Mouse (Mus musculus): Measurements from ENCODE around the gene Bdkrb2. TPM values are rescaled to one million over a fixed set of nuclear protein-coding genes. Genes with fewer than 3 reads are reported as not detected.

Bdkrb2 gene
- polyA plus RNA-seq, 1 experiment from 2014 or later = 0.17 TPM

GRCm38 (mm10) chr12:105549835-105550802 is 12.9 kb upstream of the Bdkrb2 start:
- no peaks in the 10 kb centered on the region for H3K27me3 ChIP-seq (ENCODE audit: control insufficient read depth, insufficient read depth, low read length)
- no peaks in the 10 kb centered on the region; the same call in 1 of the 2 replicates for H3K4me1 ChIP-seq (ENCODE audit: control insufficient read depth, insufficient read depth, low read length)
- no peak overlapping the region for H3K4me3 ChIP-seq (ENCODE audit: low read depth, low read length)
- H3K9ac ChIP-seq (ENCODE audit: low read length) = no peak overlapping the region
- H3K27ac ChIP-seq (ENCODE audit: low read depth, low read length) = no peak overlapping the region
- no peaks in the 10 kb centered on the region for H3K9me3 ChIP-seq (ENCODE audit: control insufficient read depth, low read length)
- no peaks in the 10 kb centered on the region for H3K36me3 ChIP-seq (ENCODE audit: control insufficient read depth, insufficient read depth, low read length)
- H3K4me2 ChIP-seq (ENCODE audit: low read depth) = no peak overlapping the region
- WGBS = 84% methylated on average over 4 of the region's 4 CpGs
- DNase-seq (ENCODE audit: low spot score) (no peak), ATAC-seq (ENCODE audit: insufficient read depth, low FRiP score, low TSS enrichment) (no peak)

DNA sequence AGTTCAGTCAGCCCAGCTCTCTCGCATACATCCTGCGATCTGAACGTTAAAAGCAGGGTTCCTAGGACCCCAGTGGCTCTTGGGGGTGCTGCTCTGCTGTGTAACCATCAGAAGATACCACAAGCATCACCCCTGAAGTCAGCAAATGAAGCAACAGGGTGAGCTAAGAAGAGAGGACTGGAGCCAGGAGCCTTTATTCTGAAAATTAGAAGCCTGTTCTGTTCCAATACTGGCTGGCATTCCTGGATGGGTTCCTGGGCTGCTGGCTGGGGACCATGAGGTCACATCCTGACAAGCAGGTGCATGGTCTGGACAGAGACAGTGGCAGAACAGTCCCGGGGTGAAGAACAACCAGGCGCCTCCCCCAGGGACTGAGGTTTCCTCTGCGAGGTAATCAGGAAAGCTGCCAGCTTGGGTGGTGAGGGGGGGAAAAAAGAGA is 11.5 kb upstream of the Bdkrb2 start:
- WGBS = 74% methylated on average over 6 of the region's 6 CpGs
- ATAC-seq (ENCODE audit: insufficient read depth, low FRiP score, low TSS enrichment) = no peak
- Histone ChIP-seq H3K4me2 (ENCODE audit: low read depth) (no peak overlapping the region), H3K27ac (ENCODE audit: low read depth, low read length) (no peak overlapping the region), H3K27me3 (ENCODE audit: control insufficient read depth, insufficient read depth, low read length) (no peaks in the 10 kb centered on the region), H3K4me1 (ENCODE audit: control insufficient read depth, insufficient read depth, low read length) (no peaks in the 10 kb centered on the region), H3K9ac (ENCODE audit: low read length) (no peak overlapping the region), H3K4me3 (ENCODE audit: low read depth, low read length) (no peak overlapping the region), H3K9me3 (ENCODE audit: control insufficient read depth, low read length) (no peaks in the 10 kb centered on the region), H3K36me3 (ENCODE audit: control insufficient read depth, insufficient read depth, low read length) (no peaks in the 10 kb centered on the region)
- no peak for DNase-seq (ENCODE audit: low spot score)

GRCm38 (mm10) chr12:105554151-105554772 is 8.8 kb upstream of the Bdkrb2 start:
- H3K27me3 ChIP-seq (ENCODE audit: control insufficient read depth, insufficient read depth, low read length) = no peaks in the 10 kb centered on the region
- DNase-seq (ENCODE audit: low spot score) (no peak), ATAC-seq (ENCODE audit: insufficient read depth, low FRiP score, low TSS enrichment) (no peak)
- H3K36me3 ChIP-seq (ENCODE audit: control insufficient read depth, insufficient read depth, low read length) = no peaks in the 10 kb centered on the region
- no peaks in the 10 kb centered on the region for H3K4me1 ChIP-seq (ENCODE audit: control insufficient read depth, insufficient read depth, low read length)
- no peak overlapping the region for H3K4me2 ChIP-seq (ENCODE audit: low read depth)
- WGBS = 81% methylated on average over 8 of the region's 8 CpGs
- H3K9me3 ChIP-seq (ENCODE audit: control insufficient read depth, low read length) = no peaks in the 10 kb centered on the region
- H3K9ac ChIP-seq (ENCODE audit: low read length) = no peak overlapping the region
- no peak overlapping the region for H3K4me3 ChIP-seq (ENCODE audit: low read depth, low read length)
- H3K27ac ChIP-seq (ENCODE audit: low read depth, low read length) = no peak overlapping the region

- Histone ChIP-seq H3K4me3 (ENCODE audit: low read depth, low read length) (no peak overlapping the region), H3K9me3 (ENCODE audit: control insufficient read depth, low read length) (no peaks in the 10 kb centered on the region), H3K36me3 (ENCODE audit: control insufficient read depth, insufficient read depth, low read length) (no peaks in the 10 kb centered on the region), H3K4me1 (ENCODE audit: control insufficient read depth, insufficient read depth, low read length) (no peaks in the 10 kb centered on the region), H3K4me2 (ENCODE audit: low read depth) (no peak overlapping the region), H3K27me3 (ENCODE audit: control insufficient read depth, insufficient read depth, low read length) (no peaks in the 10 kb centered on the region), H3K9ac (ENCODE audit: low read length) (no peak overlapping the region), H3K27ac (ENCODE audit: low read depth, low read length) (no peak overlapping the region)
- DNase-seq (ENCODE audit: low spot score) (no peak), ATAC-seq (ENCODE audit: insufficient read depth, low FRiP score, low TSS enrichment) (no peak)
- 59% methylated on average over 5 of the region's 5 CpGs for WGBS
Observed at GRCm38 (mm10) chr12:105555172-105555571, 7.9 kb upstream of the Bdkrb2 start.

GRCm38 (mm10) chr12:105557250-105557925 is 5.6 kb upstream of the Bdkrb2 start:
- no peaks in the 10 kb centered on the region for H3K36me3 ChIP-seq (ENCODE audit: control insufficient read depth, insufficient read depth, low read length)
- H3K27me3 ChIP-seq (ENCODE audit: control insufficient read depth, insufficient read depth, low read length) = peaks cover 5% of the 10 kb centered on the region; the same call in 1 of the 2 replicates
- H3K4me3 ChIP-seq (ENCODE audit: low read depth, low read length) = no peak overlapping the region
- DNase-seq (ENCODE audit: low spot score) (no peak), ATAC-seq (ENCODE audit: insufficient read depth, low FRiP score, low TSS enrichment) (no peak)
- H3K4me1 ChIP-seq (ENCODE audit: control insufficient read depth, insufficient read depth, low read length) = no peaks in the 10 kb centered on the region
- H3K9me3 ChIP-seq (ENCODE audit: control insufficient read depth, low read length) = no peaks in the 10 kb centered on the region
- no peak overlapping the region for H3K4me2 ChIP-seq (ENCODE audit: low read depth)
- H3K27ac ChIP-seq (ENCODE audit: low read depth, low read length) = no peak overlapping the region
- H3K9ac ChIP-seq (ENCODE audit: low read length) = no peak overlapping the region
- WGBS = 74% methylated on average over 7 of the region's 7 CpGs

- WGBS = 68% methylated on average over 8 of the region's 8 CpGs
- no peak overlapping the region for H3K9ac ChIP-seq (ENCODE audit: low read length)
- ATAC-seq (ENCODE audit: insufficient read depth, low FRiP score, low TSS enrichment) = no peak
Observed at GRCm38 (mm10) chr12:105561007-105561534, 2.0 kb upstream of the Bdkrb2 start.

DNA sequence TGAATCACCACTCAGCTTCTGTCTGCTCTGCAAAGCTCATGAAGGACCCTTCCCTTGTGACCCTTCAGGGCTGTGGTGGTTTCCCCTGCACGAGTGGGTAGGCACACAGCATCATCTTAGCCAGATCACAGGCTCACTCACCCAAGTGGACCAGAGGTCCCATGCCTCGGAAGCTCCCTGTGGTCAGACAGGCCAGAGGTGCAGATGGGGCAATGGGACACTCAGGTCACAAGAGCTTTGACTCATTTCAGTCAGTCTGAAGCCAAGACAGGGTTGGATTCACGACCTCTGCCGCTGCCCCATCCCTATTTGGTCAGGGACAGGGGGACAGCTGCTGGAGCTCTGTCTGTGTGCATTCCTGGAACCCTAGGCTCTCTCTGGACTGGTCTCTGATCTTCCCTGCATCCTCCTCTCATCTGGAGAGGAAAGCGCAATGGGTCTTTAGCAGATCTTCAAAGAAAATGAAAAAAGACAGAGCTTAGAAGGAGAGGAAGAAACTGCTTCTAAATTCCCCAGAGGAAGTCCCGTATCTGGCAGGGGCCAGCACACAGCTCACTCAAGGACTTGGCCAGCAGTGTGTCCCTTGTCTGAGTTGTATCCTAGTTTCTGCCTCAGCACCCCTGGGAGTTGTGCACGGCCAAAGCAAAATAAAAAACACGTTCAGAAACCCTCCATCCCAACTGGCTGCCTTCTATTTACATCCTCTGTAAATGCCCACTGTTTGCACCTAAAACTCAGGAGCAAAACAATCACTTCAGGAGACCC is 788 bp upstream of the Bdkrb2 start:
- Histone ChIP-seq H3K9me3 (ENCODE audit: control insufficient read depth, low read length) (no peaks in the 10 kb centered on the region), H3K27me3 (ENCODE audit: control insufficient read depth, insufficient read depth, low read length) (peaks cover 26% of the 10 kb centered on the region), H3K4me2 (ENCODE audit: low read depth) (peak overlapping the region; percentile 55), H3K27ac (ENCODE audit: low read depth, low read length) (no peak overlapping the region), H3K36me3 (ENCODE audit: control insufficient read depth, insufficient read depth, low read length) (no peaks in the 10 kb centered on the region), H3K4me3 (ENCODE audit: low read depth, low read length) (no peak overlapping the region; the same call in 1 of the 2 replicates), H3K9ac (ENCODE audit: low read length) (no peak overlapping the region), H3K4me1 (ENCODE audit: control insufficient read depth, insufficient read depth, low read length) (peaks cover 10% of the 10 kb centered on the region; the same call in 1 of the 2 replicates)
- ATAC-seq (ENCODE audit: insufficient read depth, low FRiP score, low TSS enrichment) = no peak
- no peak for DNase-seq (ENCODE audit: low spot score)
- 36% methylated on average over 8 of the region's 8 CpGs for WGBS

More at GRCm38 (mm10) chr12:105561007-105561534, 2.0 kb upstream of the Bdkrb2 start:
- peaks cover 26% of the 10 kb centered on the region for H3K27me3 ChIP-seq (ENCODE audit: control insufficient read depth, insufficient read depth, low read length)
- H3K4me2 ChIP-seq (ENCODE audit: low read depth) = no peak overlapping the region
- H3K9me3 ChIP-seq (ENCODE audit: control insufficient read depth, low read length) = no peaks in the 10 kb centered on the region
- H3K27ac ChIP-seq (ENCODE audit: low read depth, low read length) = no peak overlapping the region
- H3K4me3 ChIP-seq (ENCODE audit: low read depth, low read length) = no peak overlapping the region
- no peaks in the 10 kb centered on the region for H3K36me3 ChIP-seq (ENCODE audit: control insufficient read depth, insufficient read depth, low read length)
- peaks cover 10% of the 10 kb centered on the region; the same call in 1 of the 2 replicates for H3K4me1 ChIP-seq (ENCODE audit: control insufficient read depth, insufficient read depth, low read length)
- no peak for DNase-seq (ENCODE audit: low spot score)

All from neural tube, embryonic 11.5 days (tissue).